Mouse (Mus musculus): ENCODE results near the gene Ppbp. TPM values are rescaled to one million over a fixed set of nuclear protein-coding genes. Genes with fewer than 3 reads are reported as not detected.

Ppbp gene
- 7.3 and 10.1 TPM in 2 replicates for polyA plus RNA-seq (2016; fragmentation: Nextera tagmentation; extraction: Ambion mirVana)

DNA sequence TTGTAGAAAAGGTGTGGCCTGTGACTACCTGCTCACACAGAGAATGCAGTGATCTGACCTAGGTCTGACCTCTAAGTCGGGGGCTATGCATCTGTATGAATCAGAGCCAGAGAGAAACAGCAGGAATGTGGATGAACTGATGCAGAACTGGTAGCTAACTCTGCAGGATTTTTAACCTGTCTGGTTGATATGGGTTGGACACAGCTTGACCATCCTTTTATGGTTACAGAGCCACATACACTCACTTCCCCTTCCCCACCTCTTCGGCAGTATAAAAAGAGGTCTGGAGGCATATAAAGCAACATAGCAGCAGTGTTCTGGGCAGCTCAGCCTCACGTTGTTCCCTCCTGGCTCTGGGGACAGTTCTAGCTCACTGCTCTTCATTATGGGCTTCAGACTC lies at the start of gene Ppbp:
TSS of gene Ppbp (plus strand) at position 301 of the 400 bp plus-strand sequence.
- Histone ChIP-seq H3K9me3 (no peaks in the 10 kb centered on the region), H3K27ac (no peak within 1 kb of the TSS), H3K4me1 (replicated peaks) (no peaks in the 10 kb centered on the region), H3K36me3 (no peaks in the 10 kb centered on the region), H3K27me3 (ENCODE audit: insufficient read depth, poor library complexity, severe bottlenecking) (no peaks in the 10 kb centered on the region), H3K4me3 (no peak within 1 kb of the TSS)
- no peak for DNase-seq (ENCODE audit: low spot score)
- 73% methylated on average over 3 of the region's 3 CpGs for WGBS

GRCm38 (mm10) chr5:90722656-90723055 lies 45.7 kb upstream of the Ppbp start:
- Histone ChIP-seq H3K4me1 (replicated peaks) (no peaks in the 10 kb centered on the region), H3K27ac (no peak overlapping the region), H3K36me3 (no peaks in the 10 kb centered on the region), H3K4me3 (no peak overlapping the region), H3K27me3 (ENCODE audit: insufficient read depth, poor library complexity, severe bottlenecking) (no peaks in the 10 kb centered on the region), H3K9me3 (no peaks in the 10 kb centered on the region)
- WGBS: 92% methylated on average over 3 of the region's 3 CpGs
- no peak for DNase-seq (ENCODE audit: low spot score)

GRCm38 (mm10) chr5:90728254-90728653 lies 40.1 kb upstream of the Ppbp start:
- Histone ChIP-seq H3K4me1 (replicated peaks) (no peaks in the 10 kb centered on the region), H3K36me3 (no peaks in the 10 kb centered on the region), H3K4me3 (no peak overlapping the region), H3K27me3 (ENCODE audit: insufficient read depth, poor library complexity, severe bottlenecking) (no peaks in the 10 kb centered on the region), H3K9me3 (no peaks in the 10 kb centered on the region), H3K27ac (no peak overlapping the region)
- WGBS: 78% methylated on average over 3 of the region's 3 CpGs
- no peak for DNase-seq (ENCODE audit: low spot score)

DNA sequence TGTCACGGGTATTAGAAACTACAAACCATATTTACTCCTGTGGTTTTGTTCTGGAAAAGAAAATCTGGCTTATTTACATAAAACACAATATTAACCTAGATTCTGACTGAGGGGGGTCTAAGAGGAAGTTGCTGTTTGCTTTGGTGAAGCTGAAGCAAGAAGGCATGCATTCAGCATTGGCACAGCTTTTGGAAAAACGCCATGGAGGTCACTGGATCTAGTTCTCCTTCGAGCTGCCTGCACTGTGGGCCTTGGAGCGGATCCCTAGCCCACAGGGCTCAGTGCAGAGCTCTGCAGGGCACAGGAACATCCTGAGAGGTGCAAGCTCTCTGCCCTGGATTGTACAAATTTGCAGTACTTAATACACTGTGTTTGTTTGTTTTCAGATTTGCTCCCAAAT lies 36.8 kb upstream of the Ppbp start:
- H3K36me3 ChIP-seq: no peaks in the 10 kb centered on the region
- DNase-seq (ENCODE audit: low spot score): no peak
- H3K27ac ChIP-seq: no peak overlapping the region
- H3K27me3 ChIP-seq (ENCODE audit: insufficient read depth, poor library complexity, severe bottlenecking): no peaks in the 10 kb centered on the region
- H3K9me3 ChIP-seq: no peaks in the 10 kb centered on the region
- H3K4me3 ChIP-seq: no peak overlapping the region
- no peaks in the 10 kb centered on the region for H3K4me1 ChIP-seq (replicated peaks)
- 80% methylated on average over 4 of the region's 4 CpGs for WGBS

GRCm38 (mm10) chr5:90742029-90742428 lies 26.3 kb upstream of the Ppbp start:
- H3K4me1 ChIP-seq (replicated peaks): no peaks in the 10 kb centered on the region
- DNase-seq (ENCODE audit: low spot score): no peak
- H3K9me3 ChIP-seq: no peaks in the 10 kb centered on the region
- 77% methylated on average over 4 of the region's 4 CpGs for WGBS
- H3K27me3 ChIP-seq (ENCODE audit: insufficient read depth, poor library complexity, severe bottlenecking): no peaks in the 10 kb centered on the region
- H3K27ac ChIP-seq: no peak overlapping the region
- H3K4me3 ChIP-seq: no peak overlapping the region
- H3K36me3 ChIP-seq: no peaks in the 10 kb centered on the region

GRCm38 (mm10) chr5:90753934-90754333 lies 14.4 kb upstream of the Ppbp start:
- Histone ChIP-seq H3K4me1 (replicated peaks) (peaks cover 7% of the 10 kb centered on the region), H3K27me3 (ENCODE audit: insufficient read depth, poor library complexity, severe bottlenecking) (peaks cover 15% of the 10 kb centered on the region), H3K4me3 (no peak overlapping the region), H3K27ac (no peak overlapping the region), H3K9me3 (no peaks in the 10 kb centered on the region), H3K36me3 (no peaks in the 10 kb centered on the region)
- 91% methylated on average over 1 of the region's 1 CpGs for WGBS
- DNase-seq (ENCODE audit: low spot score): no peak

- no peak overlapping the region for H3K4me3 ChIP-seq
- DNase-seq (ENCODE audit: low spot score): no peak
- 36% methylated on average over 5 of the region's 5 CpGs for WGBS
- H3K9me3 ChIP-seq: no peaks in the 10 kb centered on the region
- H3K27me3 ChIP-seq (ENCODE audit: insufficient read depth, poor library complexity, severe bottlenecking): peaks cover 39% of the 10 kb centered on the region
- no peak overlapping the region for H3K27ac ChIP-seq
- no peaks in the 10 kb centered on the region for H3K36me3 ChIP-seq
- H3K4me1 ChIP-seq (replicated peaks): peaks cover 16% of the 10 kb centered on the region
Measured at GRCm38 (mm10) chr5:90758020-90758605, 10.2 kb upstream of the Ppbp start.

- Histone ChIP-seq H3K4me1 (replicated peaks) (peaks cover 16% of the 10 kb centered on the region), H3K4me3 (peak within 1 kb of the TSS; percentile 54), H3K27me3 (ENCODE audit: insufficient read depth, poor library complexity, severe bottlenecking) (peaks cover 39% of the 10 kb centered on the region), H3K36me3 (no peaks in the 10 kb centered on the region), H3K9me3 (no peaks in the 10 kb centered on the region), H3K27ac (no peak within 1 kb of the TSS)
- peak; percentile 33 for DNase-seq (ENCODE audit: low spot score)
- 4% methylated on average over 32 of the region's 32 CpGs for whole genome bisulfite sequencing
Measured at GRCm38 (mm10) chr5:90759077-90760065, 8.9 kb upstream of the Ppbp start, which contains the start of gene Cxcl5. Gene Cxcl5 (plus strand): TSS chr5:90759360.

GRCm38 (mm10) chr5:90760303-90760702 lies 8.0 kb upstream of the Ppbp start:
- H3K27ac ChIP-seq: no peak overlapping the region
- DNase-seq (ENCODE audit: low spot score): no peak
- H3K36me3 ChIP-seq: no peaks in the 10 kb centered on the region
- H3K27me3 ChIP-seq (ENCODE audit: insufficient read depth, poor library complexity, severe bottlenecking): peaks cover 39% of the 10 kb centered on the region
- H3K4me1 ChIP-seq (replicated peaks): peaks cover 16% of the 10 kb centered on the region
- no peak overlapping the region for H3K4me3 ChIP-seq
- 54% methylated on average over 4 of the region's 4 CpGs for WGBS
- H3K9me3 ChIP-seq: no peaks in the 10 kb centered on the region

- H3K9me3 ChIP-seq: no peaks in the 10 kb centered on the region
- 94% methylated on average over 2 of the region's 2 CpGs for WGBS
- DNase-seq (ENCODE audit: low spot score): no peak
- no peak overlapping the region for H3K27ac ChIP-seq
- H3K27me3 ChIP-seq (ENCODE audit: insufficient read depth, poor library complexity, severe bottlenecking): peaks cover 39% of the 10 kb centered on the region
- H3K4me1 ChIP-seq (replicated peaks): peaks cover 16% of the 10 kb centered on the region
- no peaks in the 10 kb centered on the region for H3K36me3 ChIP-seq
- H3K4me3 ChIP-seq: no peak overlapping the region
Measured at GRCm38 (mm10) chr5:90760844-90761243, 7.5 kb upstream of the Ppbp start.

GRCm38 (mm10) chr5:90761834-90762233 lies 6.5 kb upstream of the Ppbp start:
- H3K9me3 ChIP-seq: no peaks in the 10 kb centered on the region

DNA sequence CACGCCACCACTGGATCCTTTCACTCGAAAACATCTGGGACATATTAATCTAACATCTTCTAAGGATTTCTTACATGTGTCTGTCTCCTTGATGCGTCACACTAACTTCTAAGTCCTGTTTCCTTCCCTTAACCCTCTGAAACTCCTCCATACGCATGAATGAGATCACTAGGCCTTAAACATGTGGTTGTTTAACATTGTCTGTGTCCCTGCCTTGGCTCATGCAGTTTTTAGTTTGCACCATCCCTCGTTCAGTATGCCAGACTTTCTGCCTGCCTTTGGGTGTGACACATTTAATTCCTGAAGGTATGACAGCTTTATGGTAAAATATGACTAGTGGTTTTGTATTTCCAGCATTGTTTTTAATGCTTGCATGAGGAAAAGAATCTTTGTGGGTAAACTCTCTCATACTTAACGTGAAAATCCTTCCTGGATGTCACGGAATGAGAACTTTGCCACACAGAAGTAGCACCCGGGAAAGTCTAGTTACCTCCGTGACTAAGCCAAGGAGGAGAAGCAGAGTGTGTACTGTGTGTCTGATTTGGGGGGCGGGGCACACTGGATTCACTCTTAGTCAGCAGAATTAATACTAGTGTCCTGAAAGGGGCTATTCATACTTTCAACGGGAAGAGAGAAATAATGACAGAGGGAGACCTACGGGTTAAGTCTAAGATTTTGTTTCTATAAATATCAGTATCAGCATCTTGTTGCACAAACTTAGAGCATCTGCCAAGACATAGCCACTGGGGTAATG lies 4.2 kb upstream of the Ppbp start:
- Histone ChIP-seq H3K27ac (no peak overlapping the region), H3K4me3 (no peak overlapping the region), H3K27me3 (ENCODE audit: insufficient read depth, poor library complexity, severe bottlenecking) (peaks cover 22% of the 10 kb centered on the region), H3K9me3 (no peaks in the 10 kb centered on the region), H3K4me1 (replicated peaks) (peaks cover 7% of the 10 kb centered on the region), H3K36me3 (no peaks in the 10 kb centered on the region)
- WGBS: 75% methylated on average over 12 of the region's 12 CpGs
- DNase-seq (ENCODE audit: low spot score): no peak

More at GRCm38 (mm10) chr5:90761834-90762233, 6.5 kb upstream of the Ppbp start:
- H3K36me3 ChIP-seq: no peaks in the 10 kb centered on the region
- H3K4me3 ChIP-seq: no peak overlapping the region
- peaks cover 39% of the 10 kb centered on the region for H3K27me3 ChIP-seq (ENCODE audit: insufficient read depth, poor library complexity, severe bottlenecking)
- H3K4me1 ChIP-seq (replicated peaks): peaks cover 16% of the 10 kb centered on the region
- WGBS: 86% methylated on average over 3 of the region's 3 CpGs
- H3K27ac ChIP-seq: no peak overlapping the region
- no peak for DNase-seq (ENCODE audit: low spot score)

Data from hindbrain, embryonic 10.5 days (tissue).